Mouse (Mus musculus): ENCODE data around the gene Fam110a. TPM values are rescaled to one million over a fixed set of nuclear protein-coding genes. Genes with fewer than 3 reads are reported as not detected.
A peak's percentile ranks its signal among the peaks of the same experiment; 100 is the strongest.

Gene Fam110a
- polyA plus RNA-seq (2016; fragmentation: Nextera tagmentation; extraction: Ambion mirVana) = 60.3 and 70.4 TPM in 2 replicates

GRCm38 (mm10) chr2:151979470-151980354 is at the start of gene Fam110a:
Gene Fam110a, minus strand, starts transcription at chr2:151980219.
- Histone ChIP-seq H3K4me1 (peaks cover 59% of the 10 kb centered on the region), H3K27ac (peak within 1 kb of the TSS; percentile 94), H3K4me3 (peak within 1 kb of the TSS; percentile 79), H3K36me3 (replicated peaks) (peaks cover 33% of the 10 kb centered on the region), H3K27me3 (ENCODE audit: poor library complexity, severe bottlenecking) (peaks cover 14% of the 10 kb centered on the region), H3K9me3 (no peaks in the 10 kb centered on the region)
- under 1% methylated on average over 46 of the region's 46 CpGs for WGBS
- peak; percentile 93 for DNase-seq (ENCODE audit: extremely low spot score, low spot score)

GRCm38 (mm10) chr2:152029252-152030082 is 49.4 kb upstream of the Fam110a start:
- Histone ChIP-seq H3K36me3 (replicated peaks) (no peaks in the 10 kb centered on the region), H3K27me3 (ENCODE audit: poor library complexity, severe bottlenecking) (peaks cover 67% of the 10 kb centered on the region), H3K27ac (peak overlapping the region; percentile 83), H3K9me3 (no peaks in the 10 kb centered on the region), H3K4me3 (peak overlapping the region; percentile 65), H3K4me1 (peaks cover 21% of the 10 kb centered on the region)
- DNase-seq (ENCODE audit: extremely low spot score, low spot score) = peak; percentile 98
- WGBS = under 1% methylated on average over 54 of the region's 54 CpGs

GRCm38 (mm10) chr2:152024883-152025422 is 44.9 kb upstream of the Fam110a start:
- Histone ChIP-seq H3K27ac (no peak overlapping the region), H3K9me3 (no peaks in the 10 kb centered on the region), H3K4me1 (peaks cover 29% of the 10 kb centered on the region), H3K36me3 (replicated peaks) (no peaks in the 10 kb centered on the region), H3K27me3 (ENCODE audit: poor library complexity, severe bottlenecking) (peaks cover 24% of the 10 kb centered on the region), H3K4me3 (no peak overlapping the region)
- no peak for DNase-seq (ENCODE audit: extremely low spot score, low spot score)
- WGBS = 81% methylated on average over 11 of the region's 11 CpGs

- no peak for DNase-seq (ENCODE audit: extremely low spot score, low spot score)
- Histone ChIP-seq H3K4me3 (no peak overlapping the region), H3K9me3 (no peaks in the 10 kb centered on the region), H3K27me3 (ENCODE audit: poor library complexity, severe bottlenecking) (no peaks in the 10 kb centered on the region; the same call in 1 of the 2 replicates), H3K36me3 (replicated peaks) (no peaks in the 10 kb centered on the region), H3K27ac (no peak overlapping the region), H3K4me1 (peaks cover 17% of the 10 kb centered on the region; the same call in 1 of the 2 replicates)
Observed at GRCm38 (mm10) chr2:152022022-152022421, 42.0 kb upstream of the Fam110a start.

GRCm38 (mm10) chr2:152020255-152020654 is 40.2 kb upstream of the Fam110a start:
- WGBS = 21% methylated on average over 6 of the region's 6 CpGs
- Histone ChIP-seq H3K4me1 (peaks cover 33% of the 10 kb centered on the region), H3K4me3 (no peak overlapping the region), H3K27me3 (ENCODE audit: poor library complexity, severe bottlenecking) (no peaks in the 10 kb centered on the region), H3K27ac (no peak overlapping the region), H3K9me3 (no peaks in the 10 kb centered on the region), H3K36me3 (replicated peaks) (no peaks in the 10 kb centered on the region)
- DNase-seq (ENCODE audit: extremely low spot score, low spot score) = peak; percentile 70

- H3K36me3 ChIP-seq (replicated peaks) = no peaks in the 10 kb centered on the region
- WGBS = 69% methylated on average over 9 of the region's 9 CpGs
- peaks cover 36% of the 10 kb centered on the region for H3K4me1 ChIP-seq
- no peaks in the 10 kb centered on the region for H3K9me3 ChIP-seq
- H3K27ac ChIP-seq = no peak overlapping the region
- H3K27me3 ChIP-seq (ENCODE audit: poor library complexity, severe bottlenecking) = no peaks in the 10 kb centered on the region
- H3K4me3 ChIP-seq = no peak overlapping the region
- DNase-seq (ENCODE audit: extremely low spot score, low spot score) = no peak
Observed at GRCm38 (mm10) chr2:152016666-152017065, 36.6 kb upstream of the Fam110a start.

GRCm38 (mm10) chr2:152015997-152016396 is 36.0 kb upstream of the Fam110a start:
- no peak for DNase-seq (ENCODE audit: extremely low spot score, low spot score)
- 45% methylated on average over 4 of the region's 4 CpGs for WGBS
- Histone ChIP-seq H3K4me1 (peaks cover 41% of the 10 kb centered on the region), H3K27me3 (ENCODE audit: poor library complexity, severe bottlenecking) (no peaks in the 10 kb centered on the region), H3K9me3 (no peaks in the 10 kb centered on the region), H3K4me3 (no peak overlapping the region), H3K27ac (no peak overlapping the region), H3K36me3 (replicated peaks) (no peaks in the 10 kb centered on the region)

GRCm38 (mm10) chr2:152012701-152013100 is 32.7 kb upstream of the Fam110a start:
- Histone ChIP-seq H3K9me3 (no peaks in the 10 kb centered on the region), H3K27me3 (ENCODE audit: poor library complexity, severe bottlenecking) (no peaks in the 10 kb centered on the region), H3K4me1 (peaks cover 36% of the 10 kb centered on the region), H3K27ac (no peak overlapping the region), H3K36me3 (replicated peaks) (no peaks in the 10 kb centered on the region), H3K4me3 (no peak overlapping the region)
- 73% methylated on average over 2 of the region's 2 CpGs for WGBS
- DNase-seq (ENCODE audit: extremely low spot score, low spot score) = no peak

GRCm38 (mm10) chr2:152012222-152012621 is 32.2 kb upstream of the Fam110a start:
- H3K27me3 ChIP-seq (ENCODE audit: poor library complexity, severe bottlenecking) = no peaks in the 10 kb centered on the region
- H3K27ac ChIP-seq = peak overlapping the region; percentile 49; the same call in 1 of the 2 replicates
- WGBS = 75% methylated on average over 4 of the region's 4 CpGs

GRCm38 (mm10) chr2:152011724-152012123 is 31.7 kb upstream of the Fam110a start:
- 42% methylated on average over 2 of the region's 2 CpGs for WGBS
- peak overlapping the region; percentile 49; the same call in 1 of the 2 replicates for H3K27ac ChIP-seq
- H3K36me3 ChIP-seq (replicated peaks) = no peaks in the 10 kb centered on the region
- no peaks in the 10 kb centered on the region for H3K27me3 ChIP-seq (ENCODE audit: poor library complexity, severe bottlenecking)
- no peak overlapping the region for H3K4me3 ChIP-seq
- peaks cover 36% of the 10 kb centered on the region for H3K4me1 ChIP-seq
- H3K9me3 ChIP-seq = no peaks in the 10 kb centered on the region
- no peak for DNase-seq (ENCODE audit: extremely low spot score, low spot score)

More at GRCm38 (mm10) chr2:152012222-152012621, 32.2 kb upstream of the Fam110a start:
- H3K9me3 ChIP-seq = no peaks in the 10 kb centered on the region
- H3K36me3 ChIP-seq (replicated peaks) = no peaks in the 10 kb centered on the region
- peaks cover 39% of the 10 kb centered on the region for H3K4me1 ChIP-seq
- H3K4me3 ChIP-seq = no peak overlapping the region
- DNase-seq (ENCODE audit: extremely low spot score, low spot score) = no peak

- no peak overlapping the region for H3K4me3 ChIP-seq
- H3K27me3 ChIP-seq (ENCODE audit: poor library complexity, severe bottlenecking) = no peaks in the 10 kb centered on the region
- no peaks in the 10 kb centered on the region for H3K9me3 ChIP-seq
- H3K36me3 ChIP-seq (replicated peaks) = no peaks in the 10 kb centered on the region
- peaks cover 26% of the 10 kb centered on the region for H3K4me1 ChIP-seq
- no peak overlapping the region for H3K27ac ChIP-seq
- 88% methylated on average over 7 of the region's 7 CpGs for WGBS
- no peak for DNase-seq (ENCODE audit: extremely low spot score, low spot score)
Observed at GRCm38 (mm10) chr2:152010661-152011060, 30.6 kb upstream of the Fam110a start.

GRCm38 (mm10) chr2:152010251-152010650 is 30.2 kb upstream of the Fam110a start:
- no peak overlapping the region for H3K27ac ChIP-seq
- no peaks in the 10 kb centered on the region for H3K27me3 ChIP-seq (ENCODE audit: poor library complexity, severe bottlenecking)
- no peak for DNase-seq (ENCODE audit: extremely low spot score, low spot score)
- no peaks in the 10 kb centered on the region for H3K36me3 ChIP-seq (replicated peaks)
- no peak overlapping the region for H3K4me3 ChIP-seq
- H3K4me1 ChIP-seq = peaks cover 22% of the 10 kb centered on the region
- 85% methylated on average over 9 of the region's 9 CpGs for WGBS
- H3K9me3 ChIP-seq = no peaks in the 10 kb centered on the region

All from forebrain, embryonic 10.5 days (tissue).